Mouse (Mus musculus) activated CD4-positive, CD25-positive, alpha-beta regulatory T cell, adult 4 months (primary cell): ENCODE data around the gene Dlg2. TPM values are rescaled to one million over a fixed set of nuclear protein-coding genes. Genes with fewer than 3 reads are reported as not detected.

Source experiments
- ATAC-seq: one replicate; pipeline ENCODE4 v1.8.0; 2017
- polyA plus RNA-seq, 2 experiments: library from polyadenylated mRNA; unstranded; fragments of 100-300 nt; shearing (Covaris generic); gene quantifications; one replicate each; pipeline ENCODE4 v1.2.1; 2017

Dlg2 gene
- polyA plus RNA-seq, 2 experiments from 2014 or later: 1.5 TPM; not detected in 1

- no peak for ATAC-seq
Measured at GRCm38 (mm10) chr7:92423017-92423416, 1946.5 kb downstream of the Dlg2 start.

GRCm38 (mm10) chr7:92424703-92425102 is 1948.2 kb downstream of the Dlg2 start:
- ATAC-seq: no peak

- ATAC-seq: no peak
Measured at GRCm38 (mm10) chr7:92427280-92427679, 1950.8 kb downstream of the Dlg2 start.

GRCm38 (mm10) chr7:92428629-92429028 is 1952.2 kb downstream of the Dlg2 start:
- ATAC-seq: no peak

GRCm38 (mm10) chr7:92430254-92430653 is 1953.8 kb downstream of the Dlg2 start:
- ATAC-seq: no peak

GRCm38 (mm10) chr7:92437168-92437567 is 1960.7 kb downstream of the Dlg2 start:
- ATAC-seq: no peak

DNA sequence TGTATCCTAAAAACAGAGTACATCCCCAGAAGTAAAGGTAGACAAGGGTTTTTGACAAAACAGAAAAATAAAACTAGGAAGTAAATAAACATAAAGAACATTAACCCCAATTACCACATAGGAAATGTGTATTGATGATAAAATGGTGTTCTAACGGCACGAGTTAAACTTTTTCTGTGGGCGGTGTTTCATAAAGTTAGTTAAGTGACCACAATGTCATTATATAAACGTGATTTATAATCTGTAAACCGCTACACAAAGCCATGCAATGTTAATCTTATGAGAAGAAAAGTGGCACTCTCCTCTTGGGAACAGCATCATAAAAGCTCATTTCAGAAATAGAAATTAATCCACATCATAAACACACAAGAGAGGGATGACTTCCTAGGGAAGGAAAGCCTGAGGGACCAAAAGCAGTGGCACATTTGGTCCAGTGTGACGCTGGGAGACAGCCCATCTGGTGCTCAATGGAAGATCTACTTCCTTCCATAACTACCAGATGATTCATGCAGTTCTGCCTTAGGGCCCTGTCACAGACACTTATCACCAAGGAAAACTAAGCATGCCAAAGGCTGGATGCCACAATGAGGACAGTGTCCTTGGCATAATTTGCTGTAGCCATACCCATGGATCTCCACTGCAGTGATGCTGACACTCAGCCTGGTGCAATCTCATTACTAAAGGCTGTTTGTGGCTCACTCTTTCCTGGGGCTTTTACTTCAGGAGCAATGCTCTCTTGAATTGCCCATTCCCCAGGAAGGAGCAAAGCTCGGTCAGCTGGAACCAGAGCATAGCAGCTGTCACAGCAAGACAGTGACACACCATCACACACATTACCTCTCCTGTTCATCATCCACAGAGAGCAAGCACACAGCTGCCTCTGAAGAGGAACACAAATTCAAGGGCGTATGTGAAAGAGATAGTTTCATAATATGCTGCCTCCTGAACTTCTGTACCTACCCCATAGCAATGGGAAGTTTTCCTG is 1963.3 kb downstream of the Dlg2 start:
- ATAC-seq: no peak

- ATAC-seq: no peak
Measured at GRCm38 (mm10) chr7:92441611-92442010, 1965.1 kb downstream of the Dlg2 start.

- no peak for ATAC-seq
Measured at GRCm38 (mm10) chr7:92442082-92442481, 1965.6 kb downstream of the Dlg2 start.

DNA sequence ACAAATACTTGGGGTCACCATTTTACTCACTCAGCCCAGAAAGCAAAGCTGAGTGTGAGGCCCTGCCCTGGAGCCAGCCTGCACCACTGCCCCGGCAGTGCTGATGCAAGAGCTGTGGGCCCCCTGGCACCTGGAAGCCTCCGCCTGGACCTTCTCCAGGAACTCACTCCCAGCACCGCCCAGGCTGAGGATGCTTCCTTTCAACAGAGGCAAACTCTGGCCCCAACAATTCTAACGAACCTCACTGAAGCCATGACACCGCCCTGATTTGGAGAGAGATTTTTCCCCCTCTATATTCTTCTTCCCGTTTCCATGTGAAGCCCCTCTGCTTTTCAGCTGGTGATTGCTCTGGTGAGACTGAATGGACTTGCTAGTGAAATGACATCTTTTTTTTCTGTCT is 1971.5 kb downstream of the Dlg2 start:
- no peak for ATAC-seq

GRCm38 (mm10) chr7:92448782-92449575 is 1972.5 kb downstream of the Dlg2 start:
- ATAC-seq: no peak

DNA sequence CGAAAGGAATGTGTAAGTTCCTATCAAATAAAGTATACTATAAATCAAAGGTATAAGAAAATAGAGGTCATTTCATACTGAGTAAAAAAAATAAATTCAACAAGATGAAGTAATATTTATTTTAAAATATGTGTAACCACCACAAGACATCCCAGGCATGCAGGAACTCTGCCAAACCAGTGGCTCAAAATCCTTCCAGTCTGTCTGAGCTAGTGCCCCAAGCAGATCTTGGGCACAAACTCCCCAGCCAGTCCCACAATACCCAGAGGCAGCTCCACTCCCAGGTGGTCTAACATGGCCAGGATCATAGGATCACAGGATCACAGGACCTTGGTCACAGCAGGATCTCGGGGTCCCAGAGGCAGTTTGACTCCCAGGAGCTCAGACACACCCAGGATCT is 1977.7 kb downstream of the Dlg2 start:
- ATAC-seq: no peak

DNA sequence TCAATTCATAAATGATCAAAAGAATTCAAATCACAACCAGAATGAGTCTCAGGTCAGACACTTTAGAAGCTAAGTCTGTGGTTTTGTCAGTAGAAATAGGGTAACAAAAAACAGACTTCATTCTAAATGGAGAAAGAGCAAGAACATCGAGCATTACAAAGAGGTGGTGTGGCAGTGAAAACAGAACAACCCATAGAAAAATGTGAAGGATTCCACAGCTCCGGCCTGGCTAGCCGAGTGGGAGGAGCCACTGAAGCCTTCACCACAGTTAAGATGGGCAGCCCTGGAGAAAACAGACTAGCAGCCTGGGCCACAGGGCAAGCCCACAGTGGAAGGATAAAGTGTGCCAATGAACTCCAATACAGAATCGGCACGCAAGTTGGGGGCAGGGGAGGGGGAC is 1979.5 kb downstream of the Dlg2 start:
- ATAC-seq: no peak

- no peak for ATAC-seq
Measured at GRCm38 (mm10) chr7:92457791-92458190, 1981.3 kb downstream of the Dlg2 start.

DNA sequence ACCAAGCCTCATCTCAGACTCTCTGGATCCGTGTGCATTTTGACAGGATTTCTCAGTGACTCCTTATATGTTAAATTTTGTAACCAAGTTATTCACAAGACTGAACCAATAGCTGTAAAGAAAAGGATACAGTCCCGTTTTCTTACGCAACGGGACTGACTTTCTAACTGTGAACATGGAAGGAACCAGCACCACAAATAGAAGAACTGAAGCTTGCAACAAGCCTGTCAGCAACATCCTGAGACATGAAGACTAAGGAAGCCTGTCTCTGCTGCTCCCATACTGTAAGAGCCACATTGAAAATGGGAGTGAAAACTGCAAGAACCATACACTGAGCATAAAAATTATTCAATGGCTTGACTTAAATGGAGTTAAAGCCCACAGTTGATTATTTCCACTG is 1981.8 kb downstream of the Dlg2 start:
- no peak for ATAC-seq

- no peak for ATAC-seq
Measured at GRCm38 (mm10) chr7:92460578-92460977, 1984.1 kb downstream of the Dlg2 start.

- ATAC-seq: no peak
Measured at GRCm38 (mm10) chr7:92461256-92461655, 1984.8 kb downstream of the Dlg2 start.

DNA sequence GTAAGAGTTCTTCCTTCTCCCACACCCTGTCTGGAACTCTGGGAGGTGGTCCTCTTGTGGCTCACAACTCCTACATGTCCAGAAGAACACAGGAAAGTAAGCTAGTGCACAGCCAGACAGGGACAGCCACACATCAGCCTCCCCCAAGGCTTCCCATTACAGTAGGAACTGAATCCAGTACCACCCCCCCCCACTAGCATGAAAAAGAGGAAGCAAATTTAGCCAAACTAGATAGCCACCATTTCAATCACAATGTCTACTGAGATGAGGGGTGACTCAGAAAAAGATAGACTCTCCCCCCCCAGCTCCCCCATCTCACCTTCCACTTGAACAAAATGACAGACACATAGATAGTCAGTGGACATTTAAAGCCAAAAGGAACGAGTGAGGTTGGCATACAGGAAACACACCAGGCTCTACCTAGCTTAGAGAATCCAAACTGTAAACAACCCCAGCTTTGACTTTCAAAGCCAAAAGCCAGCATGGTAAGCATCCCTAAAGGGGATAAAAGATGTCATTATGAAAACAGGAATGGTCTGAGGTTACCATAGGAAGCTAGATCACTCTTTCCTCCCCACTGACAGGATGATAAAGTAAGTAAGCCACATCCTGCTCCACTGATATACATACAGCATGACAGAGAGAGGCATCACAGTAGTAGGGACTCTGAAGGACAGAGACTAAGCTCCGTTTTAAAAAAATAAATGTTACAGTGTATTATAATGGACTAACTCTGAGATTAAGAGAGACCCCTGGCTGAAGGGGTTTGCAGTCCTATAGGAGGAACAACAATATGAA is 1986.8 kb downstream of the Dlg2 start:
- ATAC-seq: no peak

GRCm38 (mm10) chr7:92464290-92464689 is 1987.8 kb downstream of the Dlg2 start:
- no peak for ATAC-seq

GRCm38 (mm10) chr7:92479143-92479542 is 2002.7 kb downstream of the Dlg2 start:
- ATAC-seq: no peak

DNA sequence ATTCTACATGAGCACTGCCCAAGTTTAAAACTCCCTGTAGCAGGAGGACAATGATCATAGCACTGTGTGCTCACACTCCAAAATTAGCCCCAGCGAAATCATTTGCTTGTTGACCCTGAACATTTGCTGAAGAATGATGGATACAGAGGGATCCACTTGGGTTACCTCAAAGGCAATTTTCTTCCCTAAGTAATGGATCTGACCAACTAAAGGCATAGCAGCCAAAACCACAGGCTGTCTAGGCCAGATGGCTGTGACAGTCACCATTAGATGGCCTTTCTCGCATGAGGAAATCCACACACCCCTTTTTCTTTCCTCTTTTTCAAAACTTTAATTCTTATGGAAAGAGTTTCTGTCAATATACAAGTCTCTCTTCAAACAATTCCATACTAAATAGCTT is 2003.3 kb downstream of the Dlg2 start:
- ATAC-seq: no peak

DNA sequence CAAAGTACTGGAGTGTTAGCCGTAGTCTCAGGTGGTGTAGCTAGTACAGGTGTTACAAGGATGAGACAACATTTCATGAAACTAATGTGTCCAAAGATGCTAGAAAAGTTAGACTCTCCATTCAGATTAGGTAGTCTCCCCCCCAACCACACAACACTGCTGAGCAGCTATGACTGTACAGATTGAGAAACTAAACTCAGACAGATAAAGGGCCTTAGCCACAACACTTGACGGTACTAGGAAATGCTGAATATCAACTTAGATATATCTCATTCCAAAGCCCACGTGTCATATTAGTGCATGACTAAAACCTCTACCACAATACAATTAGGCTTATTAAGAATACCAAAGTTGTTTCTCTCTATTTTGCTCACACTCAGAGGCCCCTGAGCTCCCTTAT is 2006.9 kb downstream of the Dlg2 start:
- ATAC-seq: no peak
